Mouse (Mus musculus) kidney, embryonic 14.5 days (tissue): ENCODE measurements around the gene Igdcc4. TPM values are rescaled to one million over a fixed set of nuclear protein-coding genes. Genes with fewer than 3 reads are reported as not detected.

Source experiments
- ATAC-seq: fragments of 200-750 bp; cut with Nextera tagmentation; 2 replicates; pipeline ENCODE4 v1.8.0; 2017; ENCODE audit warnings: moderate number of reproducible peaks, mild to moderate bottlenecking, moderate TSS enrichment, moderate library complexity; ENCODE audit not compliant: low FRiP score, low TSS enrichment
- H3K27ac ChIP-seq: fragments of 300-500 bp; sonication (generic); 2 replicates; pipeline ENCODE4 v1.5.1; 2014; ENCODE audit warnings: low read depth, mild to moderate bottlenecking, low read length, moderate library complexity, mixed read lengths
- H3K27me3 ChIP-seq: fragments of 300-500 bp; sonication (generic); 2 replicates; pipeline ENCODE4 v1.6.1; 2014; ENCODE audit warnings: mild to moderate bottlenecking, low read length; ENCODE audit not compliant: control insufficient read depth, insufficient read depth
- H3K36me3 ChIP-seq: fragments of 300-500 bp; sonication (generic); 2 replicates; pipeline ENCODE4 v1.6.1; 2014; ENCODE audit warnings: low read length, mixed read lengths; ENCODE audit not compliant: control insufficient read depth, insufficient read depth
- H3K4me1 ChIP-seq: fragments of 300-500 bp; sonication (generic); 2 replicates; pipeline ENCODE4 v1.6.1; 2014; ENCODE audit warnings: low read length, mixed read lengths; ENCODE audit not compliant: control insufficient read depth, insufficient read depth
- H3K4me2 ChIP-seq: fragments of 300-500 bp; sonication (generic); replicated peaks from 2 replicates; pipeline ENCODE4 v1.6.1; 2014; ENCODE audit warnings: low read depth, mild to moderate bottlenecking, low read length
- H3K4me3 ChIP-seq: fragments of 300-500 bp; sonication (generic); 2 replicates; pipeline ENCODE4 v1.5.1; 2014; ENCODE audit warnings: mild to moderate bottlenecking, low read length
- H3K9ac ChIP-seq: fragments of 300-500 bp; sonication (generic); 2 replicates; pipeline ENCODE4 v1.6.1; 2014; ENCODE audit warnings: low read depth, mild to moderate bottlenecking, low read length, moderate library complexity
- H3K9me3 ChIP-seq: fragments of 300-500 bp; sonication (generic); 2 replicates; pipeline ENCODE4 v1.6.1; 2016; ENCODE audit warnings: low read length; ENCODE audit not compliant: control insufficient read depth
- WGBS: fragments of 180-500 bp; shearing (Covaris S2); extraction: QIAGEN DNeasy Blood & Tissue Kit; methylation state at CpG from one replicate; pipeline ENCODE4 v1.1.7; 2014; 5-methylcytosine and 5-hydroxymethylcytosine counted together
- polyA plus RNA-seq: library from polyadenylated mRNA; unstranded; fragments of >200 nt; fragmentation: Nextera tagmentation; extraction: Ambion mirVana; gene quantifications from 2 replicates; pipeline ENCODE4 v1.2.1, GENCODE M21; 2014

Igdcc4 gene
- polyA plus RNA-seq, 1 experiment from 2014 or later, result 16.4 TPM

GRCm38 (mm10) chr9:65161188-65161587 is 59.9 kb downstream of the Igdcc4 start:
- no peak overlapping the region for H3K4me3 ChIP-seq
- peaks cover 31% of the 10 kb centered on the region for H3K4me1 ChIP-seq
- H3K9ac ChIP-seq, result no peak overlapping the region
- 0 out of 2 replicates have a peak, but pooled peaks cover 4% of the 10 kb centered on the region for H3K27me3 ChIP-seq
- no peak overlapping the region for H3K27ac ChIP-seq
- ATAC-seq, result no peak
- H3K9me3 ChIP-seq, result 0 out of 2 replicates have a peak, but pooled peaks cover 2% of the 10 kb centered on the region
- H3K36me3 ChIP-seq, result no peaks in the 10 kb centered on the region
- 57% methylated on average over 4 of the region's 4 CpGs for WGBS
- no peak overlapping the region for H3K4me2 ChIP-seq

- Histone ChIP-seq H3K27me3 (0 out of 2 replicates have a peak, but pooled peaks cover 4% of the 10 kb centered on the region), H3K4me1 (peaks cover 30% of the 10 kb centered on the region), H3K4me3 (no peak overlapping the region), H3K36me3 (no peaks in the 10 kb centered on the region), H3K4me2 (no peak overlapping the region), H3K27ac (no peak overlapping the region), H3K9me3 (0 out of 2 replicates have a peak, but pooled peaks cover 2% of the 10 kb centered on the region), H3K9ac (no peak overlapping the region)
- 27% methylated on average over 8 of the region's 8 CpGs for WGBS
- no peak for ATAC-seq
Measured at GRCm38 (mm10) chr9:65161881-65162280, 60.6 kb downstream of the Igdcc4 start.

GRCm38 (mm10) chr9:65162711-65163639 is 61.7 kb downstream of the Igdcc4 start:
- Histone ChIP-seq H3K4me3 (peak overlapping the region; percentile 43), H3K9me3 (0 out of 2 replicates have a peak, but pooled peaks cover 2% of the 10 kb centered on the region), H3K4me1 (peaks cover 21% of the 10 kb centered on the region), H3K4me2 (peak overlapping the region; percentile 86), H3K9ac (peak overlapping the region; percentile 57), H3K27ac (no peak overlapping the region), H3K27me3 (0 out of 2 replicates have a peak, but pooled peaks cover 4% of the 10 kb centered on the region), H3K36me3 (no peaks in the 10 kb centered on the region)
- WGBS, result under 1% methylated on average over 69 of the region's 69 CpGs
- peak; percentile 73 for ATAC-seq

- WGBS, result 10% methylated on average over 1 of the region's 1 CpGs
- Histone ChIP-seq H3K9me3 (0 out of 2 replicates have a peak, but pooled peaks cover 2% of the 10 kb centered on the region), H3K4me3 (no peak overlapping the region), H3K9ac (no peak overlapping the region), H3K27me3 (0 out of 2 replicates have a peak, but pooled peaks cover 4% of the 10 kb centered on the region), H3K36me3 (no peaks in the 10 kb centered on the region), H3K4me1 (peaks cover 37% of the 10 kb centered on the region), H3K4me2 (no peak overlapping the region), H3K27ac (no peak overlapping the region)
- no peak for ATAC-seq
Measured at GRCm38 (mm10) chr9:65164870-65165269, 63.6 kb downstream of the Igdcc4 start.

GRCm38 (mm10) chr9:65166386-65166785 is 65.1 kb downstream of the Igdcc4 start:
- Histone ChIP-seq H3K9me3 (0 out of 2 replicates have a peak, but pooled peaks cover 2% of the 10 kb centered on the region), H3K27me3 (0 out of 2 replicates have a peak, but pooled peaks cover 4% of the 10 kb centered on the region), H3K4me3 (no peak overlapping the region), H3K36me3 (no peaks in the 10 kb centered on the region), H3K9ac (no peak overlapping the region), H3K4me1 (peaks cover 37% of the 10 kb centered on the region), H3K4me2 (no peak overlapping the region), H3K27ac (no peak overlapping the region)
- 25% methylated on average over 9 of the region's 9 CpGs for WGBS
- no peak for ATAC-seq

GRCm38 (mm10) chr9:65168534-65168933 is 67.2 kb downstream of the Igdcc4 start:
- WGBS, result 22% methylated on average over 4 of the region's 6 CpGs
- Histone ChIP-seq H3K4me3 (no peak overlapping the region), H3K36me3 (no peaks in the 10 kb centered on the region), H3K4me1 (peaks cover 24% of the 10 kb centered on the region), H3K9ac (no peak overlapping the region), H3K27me3 (no peaks in the 10 kb centered on the region), H3K4me2 (no peak overlapping the region), H3K9me3 (0 out of 2 replicates have a peak, but pooled peaks cover 2% of the 10 kb centered on the region), H3K27ac (no peak overlapping the region)
- peak; percentile 46; the same call in 1 of the 2 replicates for ATAC-seq

- H3K9ac ChIP-seq, result no peak overlapping the region
- peaks cover 22% of the 10 kb centered on the region for H3K4me1 ChIP-seq
- H3K27me3 ChIP-seq, result no peaks in the 10 kb centered on the region
- 0 out of 2 replicates have a peak overlapping the region, but pooled peaks have one; percentile 17 for H3K27ac ChIP-seq
- H3K4me3 ChIP-seq, result no peak overlapping the region
- no peak overlapping the region for H3K4me2 ChIP-seq
- ATAC-seq, result no peak
- no peaks in the 10 kb centered on the region for H3K36me3 ChIP-seq
- H3K9me3 ChIP-seq, result 0 out of 2 replicates have a peak, but pooled peaks cover 2% of the 10 kb centered on the region
- WGBS, result 14% methylated on average over 4 of the region's 4 CpGs
Measured at GRCm38 (mm10) chr9:65168952-65169351, 67.7 kb downstream of the Igdcc4 start.

GRCm38 (mm10) chr9:65172654-65173053 is 71.4 kb downstream of the Igdcc4 start:
- H3K4me2 ChIP-seq, result no peak overlapping the region
- WGBS, result 18% methylated on average over 9 of the region's 9 CpGs
- no peaks in the 10 kb centered on the region for H3K36me3 ChIP-seq
- no peaks in the 10 kb centered on the region for H3K27me3 ChIP-seq
- no peak overlapping the region for H3K9ac ChIP-seq
- no peak overlapping the region for H3K27ac ChIP-seq
- H3K4me3 ChIP-seq, result no peak overlapping the region
- no peaks in the 10 kb centered on the region for H3K9me3 ChIP-seq
- H3K4me1 ChIP-seq, result peaks cover 34% of the 10 kb centered on the region
- no peak for ATAC-seq
